Mouse (Mus musculus) left cerebral cortex, postnatal 25 days (tissue): ENCODE results near the gene Defb25. TPM values are rescaled to one million over a fixed set of nuclear protein-coding genes. Genes with fewer than 3 reads are reported as not detected.

Experiments
- DNase-seq, 2 experiments: peaks; one replicate each; pipeline ENCODE4 v3.0.0; 2022; ENCODE audit warnings: low spot score in 2 of 2, mixed read lengths in 1 of 2
- intact Hi-C: fragments of 180-260 bp; cut with DNase I; formaldehyde crosslinking; loops from one replicate; pipeline ENCODE4 v1.15.1; 2025
- total RNA-seq, 2 experiments: library from RNA; stranded (reverse); gene quantifications; 2 replicates each; pipeline ENCODE4 v1.2.3; 2021

The Defb25 gene
- total RNA-seq, 2 experiments from 2014 or later = not detected

DNA sequence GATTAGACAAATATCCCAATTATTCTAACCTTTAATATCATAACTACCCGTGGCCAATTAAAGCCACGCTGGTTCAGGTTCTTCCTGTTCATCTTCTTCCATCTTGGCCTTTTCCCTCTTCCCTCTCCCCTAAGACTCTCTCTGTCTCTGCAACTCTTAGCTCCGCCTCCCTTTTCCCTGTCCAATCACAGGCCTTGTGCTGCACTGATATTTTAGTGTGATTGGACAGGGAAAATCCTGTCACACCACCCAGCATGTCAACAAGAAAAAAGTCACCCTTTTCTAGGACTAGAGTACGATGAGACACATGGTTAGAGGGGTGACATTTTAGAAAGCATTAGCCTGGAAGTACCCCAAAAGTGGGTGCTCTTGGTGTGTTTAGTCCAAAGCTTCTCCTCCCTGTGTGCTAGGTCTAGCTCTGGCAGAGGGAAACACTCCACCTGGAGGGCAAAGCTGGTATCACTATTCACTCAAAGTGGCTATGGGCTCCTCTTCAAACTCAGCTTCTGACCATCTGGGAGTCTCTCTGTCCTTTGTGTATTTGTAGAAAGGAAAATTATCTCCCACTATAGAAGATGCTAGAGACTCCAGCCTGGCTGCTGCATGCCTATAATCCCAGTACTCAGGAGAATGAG, 35.8 kb downstream of the Defb25 start:
- peak in 1 of 2 experiments; percentile 5 for DNase-seq
- intact Hi-C loops = no loop called here

DNA sequence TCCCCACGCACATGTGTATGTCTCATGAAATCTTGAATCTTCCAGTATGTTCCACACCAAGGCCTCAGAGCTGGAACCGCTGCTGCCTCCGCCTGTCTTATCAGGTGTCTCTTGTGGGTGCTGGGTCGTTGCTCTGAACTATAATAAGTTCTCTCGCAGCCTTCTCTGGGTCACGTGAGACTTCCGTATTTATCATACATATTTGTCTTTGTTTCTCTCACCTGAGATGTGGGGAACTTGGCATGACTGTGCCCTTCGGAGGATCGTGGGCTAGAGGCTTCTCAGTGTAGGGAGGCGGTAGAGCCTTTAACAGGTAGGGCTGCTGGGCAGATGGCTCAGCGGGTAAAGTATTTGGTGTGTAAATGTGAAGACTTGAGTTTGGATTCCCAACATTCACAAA, 42.2 kb downstream of the Defb25 start:
- no peak for DNase-seq
- intact Hi-C loops = no loop called here

DNA sequence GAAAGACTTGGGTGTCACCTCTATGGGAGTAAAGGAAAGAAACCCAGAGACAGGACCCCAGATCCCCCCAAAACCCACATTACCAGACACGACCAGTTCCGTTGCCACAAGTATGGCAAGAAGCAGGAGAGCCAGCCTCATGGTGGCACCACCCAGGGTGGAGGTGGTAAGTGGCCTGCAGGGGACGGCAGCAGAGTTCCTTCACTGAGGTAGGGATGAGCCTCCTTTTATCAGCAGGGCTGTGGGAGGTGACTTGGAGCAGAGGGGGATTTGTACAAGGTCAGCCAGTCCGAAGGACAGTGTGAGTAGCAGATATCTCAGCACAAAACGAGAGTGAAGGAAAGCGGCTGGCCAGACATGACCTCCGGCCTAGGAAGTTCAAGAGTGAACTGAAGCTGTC, 42.7 kb downstream of the Defb25 start, which contains the start of gene Defb19:
TSS of gene Defb19 (minus strand) at position 206 of the 400 bp plus-strand sequence.
- intact Hi-C loops = no loop called here
- DNase-seq = no peak

DNA sequence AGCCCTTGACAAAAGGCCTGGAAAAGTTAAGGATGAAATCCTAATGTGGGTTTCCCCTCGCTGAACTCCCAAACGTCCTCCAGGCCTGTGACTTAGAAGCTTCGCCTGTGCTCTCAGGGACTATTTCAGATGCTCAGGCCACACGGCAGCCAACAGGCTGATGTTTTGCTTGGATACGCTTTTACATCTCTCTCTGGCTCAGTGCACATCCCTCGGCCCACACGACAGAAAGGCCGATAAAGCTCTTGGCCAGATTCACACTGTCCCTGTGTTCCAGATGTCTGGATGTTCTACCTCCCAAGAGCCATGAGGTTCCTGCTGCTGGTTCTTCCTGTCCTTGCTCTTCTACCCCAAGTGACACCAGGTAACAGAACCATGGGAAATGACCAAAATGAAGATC, 49.4 kb downstream of the Defb25 start:
- intact Hi-C loops = no loop called here
- no peak for DNase-seq

Other genes with a start within 250 kb of the Defb25 start
- 10 to 100 TPM; 73.5 to 90.0 TPM for gene Nrsn2, start 246.4 kb downstream of the Defb25 start, total RNA-seq
- gene Sox12, start 225.0 kb downstream of the Defb25 start, total RNA-seq = 10 to 100 TPM; 14.0 to 15.6 TPM
- 1 to 10 TPM; 9.5 to 9.9 TPM for gene Zcchc3, start 208.0 kb downstream of the Defb25 start, total RNA-seq
- 1 to 10 TPM; 2.1 to 2.2 TPM for gene 6820408C15Rik, start 207.5 kb downstream of the Defb25 start, total RNA-seq
- gene Defb23, start 158.4 kb downstream of the Defb25 start, total RNA-seq = not detected
- gene Defb20, start 146.0 kb downstream of the Defb25 start, total RNA-seq = not detected
- gene Defb22, start 132.9 kb downstream of the Defb25 start, total RNA-seq = not detected
- not detected for gene Defb26, start 111.4 kb downstream of the Defb25 start, total RNA-seq
- not detected for gene Defb28, start 104.8 kb downstream of the Defb25 start, total RNA-seq
- gene Defb29, start 83.0 kb downstream of the Defb25 start, total RNA-seq = not detected
- not detected for gene Gm17416, start 53.7 kb downstream of the Defb25 start, total RNA-seq
- gene Defb21, start 50.3 kb downstream of the Defb25 start, total RNA-seq = not detected
- gene Defb19, start 42.7 kb downstream of the Defb25 start, total RNA-seq = not detected
- not detected for gene Defb45, start 23.7 kb downstream of the Defb25 start, total RNA-seq
- not detected for gene Defb36, start 18.7 kb downstream of the Defb25 start, total RNA-seq
- gene Rem1, start 3.9 kb upstream of the Defb25 start, total RNA-seq = 1 to 10 TPM; 1.1 TPM
- gene H13, start 46.4 kb upstream of the Defb25 start, total RNA-seq = 10 to 100 TPM; 73.1 to 85.4 TPM
- gene Mcts2, start 64.0 kb upstream of the Defb25 start, total RNA-seq = 10 to 100 TPM; 21.3 to 24.5 TPM
- gene Id1, start 113.2 kb upstream of the Defb25 start, total RNA-seq = 10 to 100 TPM; 19.9 to 30.4 TPM
- gene Cox4i2, start 131.1 kb upstream of the Defb25 start, total RNA-seq = 1 to 10 TPM; 1.8 to 2.6 TPM
- 100 to 1,000 TPM; 128 to 138 TPM for gene Bcl2l1, start 208.7 kb upstream of the Defb25 start, total RNA-seq
- 1 to 10 TPM; 1.7 to 2.2 TPM for gene Tpx2, start 224.9 kb upstream of the Defb25 start, total RNA-seq